Mouse (Mus musculus): ENCODE measurements around the gene Ermp1. TPM values are rescaled to one million over a fixed set of nuclear protein-coding genes. Genes with fewer than 3 reads are reported as not detected.

Ermp1 gene
- polyA plus RNA-seq (2014; fragmentation: Nextera tagmentation; extraction: Ambion mirVana), result 9.6 and 10.8 TPM in 2 replicates

DNA sequence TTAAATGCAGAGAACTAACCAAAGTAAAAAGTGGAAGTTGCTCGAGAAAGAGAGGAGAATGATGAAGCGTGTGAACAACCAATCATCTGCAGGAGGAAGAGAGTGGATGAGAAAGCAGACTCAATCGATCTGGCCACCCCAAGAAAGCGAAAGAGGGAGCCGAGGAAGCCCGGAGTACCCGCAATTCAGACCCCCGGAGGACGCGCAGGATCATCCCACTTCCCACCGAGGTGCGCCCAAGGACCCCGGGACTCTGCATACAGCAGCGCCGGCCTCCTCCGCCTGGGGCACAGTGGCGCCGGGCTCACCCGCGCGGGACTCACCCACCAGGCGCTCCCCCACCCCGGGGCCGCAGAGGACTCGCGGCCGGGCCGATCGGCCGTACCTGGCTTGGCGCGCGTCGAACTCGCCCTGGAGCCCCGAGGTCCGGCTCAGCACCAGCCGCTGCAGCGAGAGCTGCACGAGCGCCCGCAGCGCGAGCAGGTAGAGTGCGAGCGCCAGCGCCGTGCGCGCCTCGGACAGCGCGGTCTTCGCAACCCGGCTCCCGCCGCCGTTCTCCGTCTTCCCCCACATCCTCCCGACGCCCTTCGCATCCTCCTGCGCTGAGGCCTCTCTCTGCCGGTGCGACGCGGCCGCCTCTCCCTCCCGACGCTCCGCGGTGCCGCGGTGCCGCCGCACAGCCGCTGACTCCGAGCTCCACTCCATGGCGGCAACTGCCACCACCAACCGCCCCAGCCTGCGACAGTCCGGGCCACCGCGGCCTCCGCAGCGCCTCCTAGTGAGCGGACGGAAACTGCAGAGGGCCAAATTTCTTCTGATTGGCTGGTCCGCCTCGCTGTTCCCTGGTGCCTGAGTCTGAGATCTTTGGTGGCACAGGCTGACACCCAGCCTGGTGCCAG lies at the start of gene Ermp1:
Gene Ermp1 (minus strand): TSS at position 765 of the 899 bp plus-strand sequence.
- ATAC-seq (ENCODE audit: low FRiP score), result peak; percentile 97
- H3K27me3 ChIP-seq (ENCODE audit: control insufficient read depth, insufficient read depth, low read length), result no peaks in the 10 kb centered on the region
- peak within 1 kb of the TSS; percentile 94 for H3K27ac ChIP-seq
- under 1% methylated on average over 86 of the region's 90 CpGs for WGBS
- peak within 1 kb of the TSS; percentile 65 for H3K4me2 ChIP-seq (replicated peaks)
- no peaks in the 10 kb centered on the region for H3K36me3 ChIP-seq (replicated peaks; ENCODE audit: control insufficient read depth, insufficient read depth)
- no peaks in the 10 kb centered on the region for H3K9me3 ChIP-seq (ENCODE audit: control insufficient read depth, low read length)
- peak; percentile 95 for DNase-seq (ENCODE audit: low spot score)
- peak within 1 kb of the TSS; percentile 82 for H3K4me3 ChIP-seq (replicated peaks; ENCODE audit: low read length)
- no peaks in the 10 kb centered on the region for H3K4me1 ChIP-seq (replicated peaks; ENCODE audit: control insufficient read depth, insufficient read depth, low read length)
- peak within 1 kb of the TSS; percentile 79 for H3K9ac ChIP-seq

DNA sequence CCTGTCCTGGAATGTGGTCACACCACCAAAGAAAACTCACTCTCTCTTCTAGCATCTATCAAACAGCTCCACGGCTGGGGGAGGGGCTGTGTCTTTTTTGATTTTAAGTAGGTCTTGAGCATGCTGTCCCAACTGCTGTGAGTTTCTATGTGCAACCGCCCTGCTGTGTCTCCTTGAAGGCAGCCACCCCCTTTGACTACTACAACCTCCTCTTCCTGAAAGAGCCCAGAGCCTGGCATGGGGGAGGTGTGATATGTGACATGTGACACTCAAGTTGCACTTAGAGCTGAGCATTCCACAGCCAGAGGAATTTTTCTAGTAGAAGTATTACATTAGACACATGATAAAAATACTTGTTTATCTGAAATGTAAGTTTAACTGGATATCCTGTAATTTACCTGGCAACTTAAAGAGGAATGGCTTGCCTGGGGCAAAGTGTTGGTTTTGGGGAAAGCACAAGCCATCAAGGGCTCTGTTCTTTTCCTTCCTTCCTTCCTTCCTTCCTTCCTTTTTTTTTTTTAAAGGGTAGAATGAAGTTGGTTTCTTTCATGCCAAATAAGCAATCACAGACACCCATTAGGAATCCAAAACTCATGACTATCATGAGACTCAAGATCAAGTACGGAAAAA lies 49.1 kb upstream of the Ermp1 start, which contains the start of gene Mlana:
Gene Mlana (plus strand): TSS at position 580 of the 630 bp plus-strand sequence.
- Histone ChIP-seq H3K4me2 (replicated peaks) (no peak within 1 kb of the TSS), H3K4me1 (replicated peaks; ENCODE audit: control insufficient read depth, insufficient read depth, low read length) (no peaks in the 10 kb centered on the region), H3K9ac (no peak within 1 kb of the TSS), H3K27me3 (ENCODE audit: control insufficient read depth, insufficient read depth, low read length) (no peaks in the 10 kb centered on the region), H3K36me3 (replicated peaks; ENCODE audit: control insufficient read depth, insufficient read depth) (no peaks in the 10 kb centered on the region), H3K27ac (no peak within 1 kb of the TSS), H3K9me3 (ENCODE audit: control insufficient read depth, low read length) (no peaks in the 10 kb centered on the region), H3K4me3 (replicated peaks; ENCODE audit: low read length) (no peak within 1 kb of the TSS)
- WGBS, result 49% methylated on average over 3 of the region's 3 CpGs
- DNase-seq (ENCODE audit: low spot score) (no peak), ATAC-seq (ENCODE audit: low FRiP score) (no peak)

- H3K27me3 ChIP-seq (ENCODE audit: control insufficient read depth, insufficient read depth, low read length), result no peaks in the 10 kb centered on the region
- H3K4me2 ChIP-seq (replicated peaks), result no peak overlapping the region
- no peak overlapping the region for H3K4me3 ChIP-seq (replicated peaks; ENCODE audit: low read length)
- H3K9me3 ChIP-seq (ENCODE audit: control insufficient read depth, low read length), result no peaks in the 10 kb centered on the region
- H3K36me3 ChIP-seq (replicated peaks; ENCODE audit: control insufficient read depth, insufficient read depth), result no peaks in the 10 kb centered on the region
- no peaks in the 10 kb centered on the region for H3K4me1 ChIP-seq (replicated peaks; ENCODE audit: control insufficient read depth, insufficient read depth, low read length)
- no peak overlapping the region for H3K27ac ChIP-seq
- no peak overlapping the region for H3K9ac ChIP-seq
- ATAC-seq (ENCODE audit: low FRiP score) (no peak), DNase-seq (ENCODE audit: low spot score) (no peak)
Measured at GRCm38 (mm10) chr19:29696840-29697239, 48.6 kb upstream of the Ermp1 start.

- Histone ChIP-seq H3K36me3 (replicated peaks; ENCODE audit: control insufficient read depth, insufficient read depth) (no peaks in the 10 kb centered on the region), H3K27ac (no peak overlapping the region), H3K27me3 (ENCODE audit: control insufficient read depth, insufficient read depth, low read length) (no peaks in the 10 kb centered on the region), H3K9ac (no peak overlapping the region), H3K4me1 (replicated peaks; ENCODE audit: control insufficient read depth, insufficient read depth, low read length) (no peaks in the 10 kb centered on the region), H3K9me3 (ENCODE audit: control insufficient read depth, low read length) (no peaks in the 10 kb centered on the region), H3K4me2 (replicated peaks) (no peak overlapping the region), H3K4me3 (replicated peaks; ENCODE audit: low read length) (no peak overlapping the region)
- DNase-seq (ENCODE audit: low spot score) (no peak), ATAC-seq (ENCODE audit: low FRiP score) (no peak)
- 96% methylated on average over 4 of the region's 4 CpGs for WGBS
Measured at GRCm38 (mm10) chr19:29696309-29696708, 48.1 kb upstream of the Ermp1 start.

GRCm38 (mm10) chr19:29695071-29695470 lies 46.9 kb upstream of the Ermp1 start:
- H3K9ac ChIP-seq, result no peak overlapping the region
- H3K4me3 ChIP-seq (replicated peaks; ENCODE audit: low read length), result no peak overlapping the region
- 89% methylated on average over 10 of the region's 10 CpGs for WGBS
- ATAC-seq (ENCODE audit: low FRiP score) (no peak), DNase-seq (ENCODE audit: low spot score) (no peak)
- H3K27ac ChIP-seq, result no peak overlapping the region
- H3K9me3 ChIP-seq (ENCODE audit: control insufficient read depth, low read length), result no peaks in the 10 kb centered on the region
- H3K27me3 ChIP-seq (ENCODE audit: control insufficient read depth, insufficient read depth, low read length), result no peaks in the 10 kb centered on the region
- no peaks in the 10 kb centered on the region for H3K4me1 ChIP-seq (replicated peaks; ENCODE audit: control insufficient read depth, insufficient read depth, low read length)
- H3K4me2 ChIP-seq (replicated peaks), result no peak overlapping the region
- H3K36me3 ChIP-seq (replicated peaks; ENCODE audit: control insufficient read depth, insufficient read depth), result no peaks in the 10 kb centered on the region

DNA sequence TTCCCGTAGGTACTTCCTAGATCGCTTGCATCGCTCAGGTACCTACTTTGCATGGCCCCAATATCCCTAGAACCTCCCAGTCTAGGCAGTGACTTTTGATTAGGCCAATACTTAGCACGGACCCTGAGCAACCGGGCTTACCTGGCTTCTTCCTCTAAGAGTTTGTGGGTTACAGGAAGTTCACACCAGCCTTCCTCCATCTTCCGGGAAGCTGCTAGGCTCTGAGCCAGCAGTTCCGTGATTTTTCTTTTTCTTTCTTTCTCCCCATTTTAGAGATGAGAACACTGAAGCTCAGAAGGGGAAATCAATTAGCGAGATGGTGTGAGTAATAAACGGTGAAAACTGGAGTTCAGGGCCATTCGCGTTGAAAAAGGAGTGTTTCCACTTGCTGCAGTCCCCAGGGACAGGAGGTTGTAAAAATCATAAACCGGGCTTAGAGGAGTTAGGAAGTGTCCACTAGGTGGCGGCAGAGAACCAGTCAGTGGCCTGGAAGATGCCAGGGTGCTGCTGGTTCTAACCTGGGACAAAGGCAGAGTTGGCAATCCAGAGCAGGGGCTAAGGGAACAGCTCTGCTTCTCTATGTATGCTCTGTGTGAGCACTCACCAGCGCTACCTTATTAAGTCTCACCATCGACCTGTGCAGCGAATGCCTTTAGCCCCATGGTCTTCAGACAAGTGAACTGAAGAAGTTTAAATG lies 35.8 kb upstream of the Ermp1 start:
- no peak overlapping the region for H3K4me2 ChIP-seq (replicated peaks)
- H3K9ac ChIP-seq, result no peak overlapping the region
- no peaks in the 10 kb centered on the region for H3K36me3 ChIP-seq (replicated peaks; ENCODE audit: control insufficient read depth, insufficient read depth)
- no peaks in the 10 kb centered on the region for H3K27me3 ChIP-seq (ENCODE audit: control insufficient read depth, insufficient read depth, low read length)
- 0 out of 2 replicates have a peak, but pooled peaks cover 3% of the 10 kb centered on the region for H3K9me3 ChIP-seq (ENCODE audit: control insufficient read depth, low read length)
- no peak overlapping the region for H3K27ac ChIP-seq
- no peak overlapping the region for H3K4me3 ChIP-seq (replicated peaks; ENCODE audit: low read length)
- peak; percentile 60 for ATAC-seq (ENCODE audit: low FRiP score)
- 54% methylated on average over 16 of the region's 16 CpGs for WGBS
- H3K4me1 ChIP-seq (replicated peaks; ENCODE audit: control insufficient read depth, insufficient read depth, low read length), result no peaks in the 10 kb centered on the region
- peak; percentile 83 for DNase-seq (ENCODE audit: low spot score)

- 89% methylated on average over 13 of the region's 13 CpGs for WGBS
- no peak overlapping the region for H3K4me2 ChIP-seq (replicated peaks)
- H3K36me3 ChIP-seq (replicated peaks; ENCODE audit: control insufficient read depth, insufficient read depth), result no peaks in the 10 kb centered on the region
- no peak overlapping the region for H3K27ac ChIP-seq
- H3K9ac ChIP-seq, result no peak overlapping the region
- no peak overlapping the region for H3K4me3 ChIP-seq (replicated peaks; ENCODE audit: low read length)
- H3K4me1 ChIP-seq (replicated peaks; ENCODE audit: control insufficient read depth, insufficient read depth, low read length), result no peaks in the 10 kb centered on the region
- no peaks in the 10 kb centered on the region for H3K27me3 ChIP-seq (ENCODE audit: control insufficient read depth, insufficient read depth, low read length)
- no peak for DNase-seq (ENCODE audit: low spot score)
- 0 out of 2 replicates have a peak, but pooled peaks cover 3% of the 10 kb centered on the region for H3K9me3 ChIP-seq (ENCODE audit: control insufficient read depth, low read length)
- ATAC-seq (ENCODE audit: low FRiP score), result no peak
Measured at GRCm38 (mm10) chr19:29680182-29681152, 32.3 kb upstream of the Ermp1 start.

DNA sequence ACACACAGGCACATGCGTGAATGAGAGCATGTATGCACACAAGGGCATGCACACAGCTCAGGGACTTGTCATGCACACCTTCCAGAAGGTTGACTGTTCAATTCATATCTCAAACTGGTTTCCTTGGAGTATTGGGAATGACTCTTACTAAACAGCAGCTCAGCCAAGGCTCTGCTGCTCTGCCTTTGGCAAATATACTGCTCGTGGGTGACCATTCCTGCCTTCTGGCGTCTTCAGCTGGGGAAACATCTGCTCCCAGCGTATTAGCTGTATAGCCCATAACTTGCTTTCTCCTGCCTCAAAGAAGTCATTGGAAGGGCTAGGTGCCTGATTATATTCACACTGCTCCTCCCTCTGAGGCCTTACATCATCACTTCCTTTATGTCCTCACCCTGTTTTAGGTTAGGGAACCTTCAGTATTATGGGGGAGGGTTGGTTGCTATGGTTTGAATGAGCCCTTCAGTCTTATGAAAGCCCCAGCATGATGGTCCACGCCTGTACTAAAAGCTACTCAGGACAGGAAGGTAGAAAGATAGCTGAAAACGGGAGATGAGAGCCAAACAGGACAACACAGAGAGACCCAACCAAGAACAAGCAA lies 30.1 kb upstream of the Ermp1 start:
- no peak for ATAC-seq (ENCODE audit: low FRiP score)
- no peak overlapping the region for H3K4me2 ChIP-seq (replicated peaks)
- H3K9me3 ChIP-seq (ENCODE audit: control insufficient read depth, low read length), result no peaks in the 10 kb centered on the region
- H3K27me3 ChIP-seq (ENCODE audit: control insufficient read depth, insufficient read depth, low read length), result no peaks in the 10 kb centered on the region
- no peaks in the 10 kb centered on the region for H3K4me1 ChIP-seq (replicated peaks; ENCODE audit: control insufficient read depth, insufficient read depth, low read length)
- WGBS, result 87% methylated on average over 6 of the region's 6 CpGs
- H3K4me3 ChIP-seq (replicated peaks; ENCODE audit: low read length), result no peak overlapping the region
- no peaks in the 10 kb centered on the region for H3K36me3 ChIP-seq (replicated peaks; ENCODE audit: control insufficient read depth, insufficient read depth)
- no peak overlapping the region for H3K9ac ChIP-seq
- no peak for DNase-seq (ENCODE audit: low spot score)
- no peak overlapping the region for H3K27ac ChIP-seq
